Mouse (Mus musculus): ENCODE data around the gene Rcsd1. TPM values are rescaled to one million over a fixed set of nuclear protein-coding genes. Genes with fewer than 3 reads are reported as not detected.

Gene Rcsd1
- polyA plus RNA-seq, 1 experiment from 2014 or later, result 14.2 TPM

GRCm38 (mm10) chr1:165738985-165739384, 29.4 kb upstream of the Rcsd1 start:
- no peaks in the 10 kb centered on the region for H3K4me1 ChIP-seq (replicated peaks; ENCODE audit: control insufficient read depth, insufficient read depth, low read length)
- no peak overlapping the region for H3K27ac ChIP-seq (ENCODE audit: low read depth, low read length)
- no peak for ATAC-seq
- H3K36me3 ChIP-seq (ENCODE audit: control insufficient read depth, insufficient read depth), result no peaks in the 10 kb centered on the region
- no peaks in the 10 kb centered on the region for H3K9me3 ChIP-seq (ENCODE audit: control insufficient read depth)
- no peaks in the 10 kb centered on the region for H3K27me3 ChIP-seq (replicated peaks; ENCODE audit: control insufficient read depth, insufficient read depth, low read length)
- no peak overlapping the region for H3K4me3 ChIP-seq (ENCODE audit: low read depth, low read length)
- TF ChIP-seq CTCF (IDR thresholded peaks at IDR 0.05; ENCODE audit: low read depth), result no peak
- no peak overlapping the region for H3K9ac ChIP-seq (ENCODE audit: low read depth, low read length)
- no peak overlapping the region for H3K4me2 ChIP-seq (replicated peaks; ENCODE audit: low read depth)
- 92% methylated on average over 1 of the region's 1 CpGs for WGBS

DNA sequence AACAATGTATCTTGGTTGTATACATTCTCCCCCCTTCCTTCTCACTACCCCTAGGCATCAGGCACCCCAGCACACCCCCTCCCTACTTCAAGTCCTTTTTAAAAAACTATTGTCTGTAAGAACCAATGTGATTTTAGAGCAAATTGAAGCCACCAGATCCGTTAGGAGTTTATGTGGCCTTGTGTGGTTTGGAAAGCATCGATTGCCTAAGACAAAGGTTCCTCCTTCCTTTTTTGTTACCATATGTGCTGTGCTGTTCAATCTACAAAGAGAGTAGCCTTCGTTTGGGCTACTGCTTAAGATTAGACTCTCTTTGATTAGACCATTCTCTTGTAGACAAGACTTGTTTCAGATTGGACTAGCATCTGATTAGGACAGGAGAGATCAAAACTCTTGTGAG, 28.3 kb upstream of the Rcsd1 start:
- Histone ChIP-seq H3K9me3 (ENCODE audit: control insufficient read depth) (no peaks in the 10 kb centered on the region), H3K27ac (ENCODE audit: low read depth, low read length) (no peak overlapping the region), H3K27me3 (replicated peaks; ENCODE audit: control insufficient read depth, insufficient read depth, low read length) (no peaks in the 10 kb centered on the region), H3K36me3 (ENCODE audit: control insufficient read depth, insufficient read depth) (no peaks in the 10 kb centered on the region), H3K9ac (ENCODE audit: low read depth, low read length) (no peak overlapping the region), H3K4me3 (ENCODE audit: low read depth, low read length) (no peak overlapping the region), H3K4me1 (replicated peaks; ENCODE audit: control insufficient read depth, insufficient read depth, low read length) (no peaks in the 10 kb centered on the region), H3K4me2 (replicated peaks; ENCODE audit: low read depth) (no peak overlapping the region)
- no peak for ATAC-seq
- no peak for TF ChIP-seq CTCF (IDR thresholded peaks at IDR 0.05; ENCODE audit: low read depth)
- WGBS, result 59% methylated on average over 3 of the region's 3 CpGs

- H3K27ac ChIP-seq (ENCODE audit: low read depth, low read length), result no peak overlapping the region
- H3K9me3 ChIP-seq (ENCODE audit: control insufficient read depth), result no peaks in the 10 kb centered on the region
- no peak overlapping the region for H3K4me2 ChIP-seq (replicated peaks; ENCODE audit: low read depth)
- no peak for ATAC-seq
- H3K9ac ChIP-seq (ENCODE audit: low read depth, low read length), result no peak overlapping the region
- no peaks in the 10 kb centered on the region for H3K36me3 ChIP-seq (ENCODE audit: control insufficient read depth, insufficient read depth)
- H3K4me3 ChIP-seq (ENCODE audit: low read depth, low read length), result no peak overlapping the region
- H3K27me3 ChIP-seq (replicated peaks; ENCODE audit: control insufficient read depth, insufficient read depth, low read length), result no peaks in the 10 kb centered on the region
- WGBS, result 55% methylated on average over 5 of the region's 5 CpGs
- no peak for TF ChIP-seq CTCF (IDR thresholded peaks at IDR 0.05; ENCODE audit: low read depth)
- H3K4me1 ChIP-seq (replicated peaks; ENCODE audit: control insufficient read depth, insufficient read depth, low read length), result no peaks in the 10 kb centered on the region
Measured at GRCm38 (mm10) chr1:165737451-165737850, 27.9 kb upstream of the Rcsd1 start.

DNA sequence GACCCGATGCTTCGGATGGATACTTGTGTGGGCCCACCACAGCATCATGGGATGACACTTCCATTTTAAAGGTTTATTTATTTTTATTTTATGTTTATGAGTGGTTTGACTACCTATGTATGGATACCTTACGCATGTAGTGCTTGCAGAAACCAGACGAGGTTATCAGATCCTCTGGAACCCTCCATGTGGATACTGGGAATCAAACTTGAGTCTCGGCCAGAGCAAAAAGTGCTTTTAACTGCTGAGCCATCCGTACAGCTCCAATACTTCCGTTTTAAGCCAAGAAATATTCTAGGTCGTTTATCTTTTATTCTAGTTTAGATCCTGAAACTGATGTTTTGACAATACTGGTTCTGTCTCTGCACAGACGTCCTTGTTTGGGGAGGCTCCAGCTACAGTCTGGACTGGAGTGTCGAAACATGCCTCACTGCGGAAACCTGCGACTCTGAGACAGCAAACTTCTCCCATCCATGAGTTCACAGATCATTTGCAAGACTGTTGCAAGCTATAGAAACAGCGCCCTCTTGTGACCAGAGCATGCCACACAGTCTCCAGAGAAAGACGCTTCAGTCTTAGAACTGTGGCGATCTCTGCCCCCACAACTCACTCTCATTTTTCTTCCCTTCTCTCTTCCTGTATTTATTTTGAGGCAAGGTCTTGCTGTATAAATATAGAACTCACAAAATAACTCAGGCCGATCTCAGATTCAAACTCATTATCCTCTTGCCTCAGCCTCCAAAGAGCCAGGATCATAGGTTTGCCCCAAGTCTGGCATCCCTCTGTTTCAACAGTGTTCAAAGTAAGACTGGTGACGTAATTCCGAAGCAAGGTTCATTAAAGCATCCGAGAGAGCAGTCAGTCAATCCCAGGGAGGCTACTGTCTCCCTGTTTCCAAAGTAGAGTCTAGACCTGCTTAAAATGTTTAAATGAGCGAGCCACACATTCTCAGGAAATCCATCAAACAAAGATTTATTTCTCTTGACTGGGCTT, 26.6 kb upstream of the Rcsd1 start:
- Histone ChIP-seq H3K36me3 (ENCODE audit: control insufficient read depth, insufficient read depth) (no peaks in the 10 kb centered on the region), H3K4me3 (ENCODE audit: low read depth, low read length) (no peak overlapping the region), H3K4me2 (replicated peaks; ENCODE audit: low read depth) (0 out of 2 replicates have a peak overlapping the region, but pooled peaks have one; percentile 33), H3K4me1 (replicated peaks; ENCODE audit: control insufficient read depth, insufficient read depth, low read length) (no peaks in the 10 kb centered on the region), H3K27ac (ENCODE audit: low read depth, low read length) (no peak overlapping the region), H3K9me3 (ENCODE audit: control insufficient read depth) (no peaks in the 10 kb centered on the region), H3K9ac (ENCODE audit: low read depth, low read length) (no peak overlapping the region), H3K27me3 (replicated peaks; ENCODE audit: control insufficient read depth, insufficient read depth, low read length) (no peaks in the 10 kb centered on the region)
- WGBS, result 27% methylated on average over 20 of the region's 20 CpGs
- TF ChIP-seq CTCF (IDR thresholded peaks at IDR 0.05; ENCODE audit: low read depth), result peak; percentile 97
- ATAC-seq, result peak; percentile 77

- H3K9me3 ChIP-seq (ENCODE audit: control insufficient read depth), result no peaks in the 10 kb centered on the region
- no peak for TF ChIP-seq CTCF (IDR thresholded peaks at IDR 0.05; ENCODE audit: low read depth)
- 91% methylated on average over 2 of the region's 2 CpGs for WGBS
- no peak overlapping the region for H3K4me3 ChIP-seq (ENCODE audit: low read depth, low read length)
- no peak overlapping the region for H3K27ac ChIP-seq (ENCODE audit: low read depth, low read length)
- no peak for ATAC-seq
- H3K4me2 ChIP-seq (replicated peaks; ENCODE audit: low read depth), result no peak overlapping the region
- no peaks in the 10 kb centered on the region for H3K27me3 ChIP-seq (replicated peaks; ENCODE audit: control insufficient read depth, insufficient read depth, low read length)
- H3K9ac ChIP-seq (ENCODE audit: low read depth, low read length), result no peak overlapping the region
- no peaks in the 10 kb centered on the region for H3K36me3 ChIP-seq (ENCODE audit: control insufficient read depth, insufficient read depth)
- no peaks in the 10 kb centered on the region for H3K4me1 ChIP-seq (replicated peaks; ENCODE audit: control insufficient read depth, insufficient read depth, low read length)
Measured at GRCm38 (mm10) chr1:165734840-165735239, 25.3 kb upstream of the Rcsd1 start.

- H3K4me1 ChIP-seq (replicated peaks; ENCODE audit: control insufficient read depth, insufficient read depth, low read length), result no peaks in the 10 kb centered on the region
- no peak for ATAC-seq
- H3K9ac ChIP-seq (ENCODE audit: low read depth, low read length), result no peak overlapping the region
- H3K27me3 ChIP-seq (replicated peaks; ENCODE audit: control insufficient read depth, insufficient read depth, low read length), result no peaks in the 10 kb centered on the region
- no peak overlapping the region for H3K4me2 ChIP-seq (replicated peaks; ENCODE audit: low read depth)
- H3K27ac ChIP-seq (ENCODE audit: low read depth, low read length), result no peak overlapping the region
- H3K36me3 ChIP-seq (ENCODE audit: control insufficient read depth, insufficient read depth), result no peaks in the 10 kb centered on the region
- H3K9me3 ChIP-seq (ENCODE audit: control insufficient read depth), result no peaks in the 10 kb centered on the region
- 55% methylated on average over 6 of the region's 6 CpGs for WGBS
- no peak overlapping the region for H3K4me3 ChIP-seq (ENCODE audit: low read depth, low read length)
- no peak for TF ChIP-seq CTCF (IDR thresholded peaks at IDR 0.05; ENCODE audit: low read depth)
Measured at GRCm38 (mm10) chr1:165731553-165731952, 22.0 kb upstream of the Rcsd1 start.

Data from intestine, postnatal 0 days (tissue).